Mouse (Mus musculus) liver, adult 2 months (tissue): Measurements from ENCODE around the gene Ptprg. TPM values are rescaled to one million over a fixed set of nuclear protein-coding genes. Genes with fewer than 3 reads are reported as not detected.

Source experiments
- DNase-seq: peaks from one replicate; pipeline ENCODE4 v3.0.0-alpha.2; 2011; ENCODE audit warnings: low read depth, low spot score; ENCODE audit errors: extremely low read depth
- H3K27ac ChIP-seq: fragments of 200-500 bp; replicated peaks from 2 replicates; pipeline ENCODE4 v1.5.1; 2012; ENCODE audit warnings: low read depth, mild to moderate bottlenecking, control low read depth, inconsistent platforms, low read length; ENCODE audit not compliant: insufficient read depth
- H3K27me3 ChIP-seq: fragments of 200-500 bp; 2 replicates; pipeline ENCODE4 v1.6.1; 2012; ENCODE audit warnings: mild to moderate bottlenecking, moderate library complexity, low read length, inconsistent platforms; ENCODE audit not compliant: control insufficient read depth, insufficient read depth
- H3K36me3 ChIP-seq: fragments of 200-500 bp; 2 replicates; pipeline ENCODE4 v1.6.1; 2012; ENCODE audit warnings: low read length, inconsistent platforms; ENCODE audit not compliant: control insufficient read depth, insufficient read depth
- H3K4me1 ChIP-seq: fragments of 200-500 bp; 2 replicates; pipeline ENCODE4 v1.6.1; 2011; ENCODE audit warnings: low read length; ENCODE audit not compliant: control insufficient read depth, insufficient read depth
- H3K4me3 ChIP-seq: fragments of 200-500 bp; 2 replicates; pipeline ENCODE4 v1.5.1; 2011; ENCODE audit warnings: low read depth, mild to moderate bottlenecking, control low read depth, low read length, moderate library complexity; ENCODE audit not compliant: insufficient read depth
- H3K79me2 ChIP-seq: fragments of 200-500 bp; 2 replicates; pipeline ENCODE4 v1.6.1; 2012; ENCODE audit warnings: inconsistent platforms, mild to moderate bottlenecking, low read length, moderate library complexity; ENCODE audit not compliant: control insufficient read depth, insufficient read depth
- H3K9ac ChIP-seq: fragments of 200-500 bp; 2 replicates; pipeline ENCODE4 v1.6.1; 2012; ENCODE audit warnings: low read depth, mild to moderate bottlenecking, control low read depth, inconsistent platforms, low read length
- CTCF ChIP-seq: fragments of 200-500 bp; IDR thresholded peaks from 2 replicates; pipeline ENCODE4 v1.5.1; 2011; ENCODE audit warnings: low read depth, low read length, control low read depth
- POLR2A ChIP-seq: fragments of 200-500 bp; IDR thresholded peaks from 2 replicates; pipeline ENCODE4 v1.6.1; 2011; ENCODE audit warnings: low read length, control low read depth; ENCODE audit not compliant: insufficient read depth; ENCODE audit errors: extremely low read depth
- WGBS: fragments of 180-500 bp; shearing (Covaris S2); methylation state at CpG from one replicate; pipeline ENCODE4 v1.1.7; 2018; 5-methylcytosine and 5-hydroxymethylcytosine counted together
- polyA plus RNA-seq: library from polyadenylated mRNA; depleted of rRNA; stranded (reverse); fragments of >200 nt; gene quantifications from 2 replicates; pipeline ENCODE4 v1.2.3, GENCODE M21; 2012
- total RNA-seq: library from RNA; depleted of rRNA; stranded (reverse); fragments of >200 nt; gene quantifications from 2 replicates; pipeline ENCODE4 v1.2.3, GENCODE M21; 2014

Ptprg gene
- total and polyA plus RNA-seq, 2 experiments: 17.4 to 19.9 TPM

DNA sequence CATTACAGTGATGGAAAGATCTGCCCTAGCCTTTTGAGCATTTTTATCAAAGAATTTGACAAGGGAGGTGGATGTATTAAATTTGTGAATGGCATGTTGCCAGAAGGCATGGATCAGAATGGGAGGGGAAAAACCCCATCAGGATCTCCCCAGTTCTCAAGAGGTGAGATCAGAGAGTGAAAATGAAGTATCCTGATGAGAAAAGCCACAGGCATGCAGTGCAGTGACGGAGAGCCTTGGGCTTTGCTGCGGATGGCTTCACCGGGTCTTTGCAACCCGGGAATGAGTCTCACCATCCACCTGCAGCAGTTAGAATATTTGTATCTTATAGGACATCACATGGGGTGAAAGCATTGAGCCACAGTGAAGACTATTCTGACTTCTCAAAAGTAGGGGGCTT lies 385.6 kb downstream of the Ptprg start:
- 96% methylated on average over 4 of the region's 4 CpGs for WGBS
- H3K27ac ChIP-seq: no peak overlapping the region
- peaks cover 4% of the 10 kb centered on the region; the same call in 1 of the 2 replicates for H3K79me2 ChIP-seq
- H3K4me1 ChIP-seq: no peaks in the 10 kb centered on the region
- no peaks in the 10 kb centered on the region for H3K36me3 ChIP-seq
- TF ChIP-seq CTCF: no peak
- TF ChIP-seq POLR2A: no peak
- no peak overlapping the region for H3K9ac ChIP-seq
- no peaks in the 10 kb centered on the region for H3K27me3 ChIP-seq
- DNase-seq: no peak
- no peak overlapping the region for H3K4me3 ChIP-seq

DNA sequence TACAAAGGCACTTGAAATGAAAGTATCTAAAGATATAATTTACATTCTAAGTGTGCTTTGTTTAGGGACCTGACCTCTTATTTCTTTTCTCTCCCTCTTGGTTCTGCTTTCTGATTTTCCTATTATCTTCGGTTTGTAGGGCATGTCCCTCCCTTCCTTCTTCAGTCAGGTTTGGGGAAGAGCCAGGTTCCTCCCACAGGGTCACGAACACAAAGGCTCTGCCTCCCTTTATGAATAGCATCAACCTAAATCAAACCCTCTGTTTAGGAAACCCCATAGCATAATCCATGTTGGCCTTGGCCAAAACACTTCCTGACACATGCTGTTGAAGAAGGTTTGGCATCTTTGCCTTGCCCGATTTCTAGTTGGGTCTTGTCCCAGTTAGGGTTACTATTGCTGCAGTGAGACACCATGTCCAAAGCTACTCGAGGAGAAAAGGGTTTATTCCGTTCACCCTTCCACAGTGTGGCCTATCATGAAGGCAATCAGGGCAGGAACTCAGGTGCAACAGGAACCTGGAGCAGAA lies 388.7 kb downstream of the Ptprg start:
- WGBS: 77% methylated on average over 5 of the region's 5 CpGs
- no peaks in the 10 kb centered on the region for H3K27me3 ChIP-seq
- no peaks in the 10 kb centered on the region for H3K36me3 ChIP-seq
- no peaks in the 10 kb centered on the region for H3K4me1 ChIP-seq
- H3K9ac ChIP-seq: no peak overlapping the region
- TF ChIP-seq POLR2A (no peak), CTCF (no peak)
- no peak for DNase-seq
- H3K27ac ChIP-seq: no peak overlapping the region
- no peak overlapping the region for H3K4me3 ChIP-seq
- H3K79me2 ChIP-seq: peaks cover 4% of the 10 kb centered on the region; the same call in 1 of the 2 replicates

DNA sequence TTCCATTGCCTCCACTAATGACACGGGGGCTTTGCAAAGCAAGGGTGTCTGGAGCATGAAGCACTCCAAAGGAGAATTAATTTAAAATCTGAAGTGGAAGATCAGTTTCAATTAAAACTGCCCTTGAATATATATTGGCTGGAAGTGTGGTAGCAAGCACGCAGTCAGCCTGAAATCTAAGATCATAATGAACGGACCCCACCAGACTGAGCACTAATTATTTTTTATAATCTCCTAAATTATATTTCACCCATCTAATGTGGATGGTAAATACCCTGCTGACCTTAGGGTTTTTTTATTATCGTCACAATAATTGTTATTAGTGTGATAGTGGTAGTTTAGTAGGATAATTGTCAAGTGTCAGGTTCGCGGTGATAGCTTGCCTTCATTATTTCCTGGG lies 397.0 kb downstream of the Ptprg start:
- no peak overlapping the region for H3K27ac ChIP-seq
- H3K4me3 ChIP-seq: no peak overlapping the region
- H3K36me3 ChIP-seq: no peaks in the 10 kb centered on the region; the same call in 1 of the 2 replicates
- H3K27me3 ChIP-seq: no peaks in the 10 kb centered on the region
- no peaks in the 10 kb centered on the region; the same call in 1 of the 2 replicates for H3K79me2 ChIP-seq
- H3K9ac ChIP-seq: no peak overlapping the region
- DNase-seq: no peak
- H3K4me1 ChIP-seq: no peaks in the 10 kb centered on the region
- no peak for TF ChIP-seq CTCF
- no peak for TF ChIP-seq POLR2A
- 96% methylated on average over 6 of the region's 6 CpGs for WGBS

DNA sequence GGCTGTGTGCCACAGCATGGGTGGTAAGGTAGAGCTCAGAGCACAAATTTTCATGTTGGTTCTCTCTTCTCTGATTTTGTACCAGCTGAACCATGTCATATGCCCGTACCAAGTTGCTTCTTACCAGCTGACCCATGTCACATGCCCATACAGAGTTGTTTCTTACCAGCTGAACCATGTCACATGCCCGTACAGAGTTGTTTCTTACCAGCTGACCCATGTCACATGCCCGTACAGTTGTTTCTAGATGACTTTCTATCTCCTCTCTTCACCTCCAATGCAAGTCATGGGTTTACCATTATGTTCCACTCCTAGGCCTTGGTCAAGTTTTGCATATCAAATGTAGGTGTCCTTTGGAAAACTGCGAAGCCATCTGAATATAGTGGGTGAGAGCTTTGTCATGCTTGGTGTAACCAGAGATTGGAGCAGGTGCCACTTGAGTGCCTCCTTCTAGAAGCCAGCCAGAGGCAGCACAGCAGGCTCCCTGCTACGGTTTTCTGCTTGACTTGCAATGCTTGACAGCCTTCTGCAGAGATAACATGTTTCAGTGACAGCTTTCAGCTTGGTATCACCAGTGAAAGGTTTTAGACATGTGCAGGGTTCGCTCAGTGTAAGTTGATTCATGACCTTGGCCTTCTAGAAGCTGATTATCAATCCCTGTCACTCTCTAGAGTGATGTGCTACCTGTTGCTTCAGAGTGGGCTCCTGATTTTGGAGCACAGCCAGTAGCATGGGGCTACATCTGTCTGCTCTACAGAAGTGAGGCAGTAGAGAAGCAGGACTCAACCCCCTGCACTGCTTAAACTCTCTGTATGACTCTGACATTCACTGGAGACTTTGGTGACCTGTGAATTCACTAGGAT lies 401.9 kb downstream of the Ptprg start:
- Histone ChIP-seq H3K9ac (no peak overlapping the region), H3K79me2 (no peaks in the 10 kb centered on the region; the same call in 1 of the 2 replicates), H3K4me3 (no peak overlapping the region), H3K27ac (no peak overlapping the region), H3K27me3 (no peaks in the 10 kb centered on the region), H3K36me3 (no peaks in the 10 kb centered on the region; the same call in 1 of the 2 replicates), H3K4me1 (no peaks in the 10 kb centered on the region)
- TF ChIP-seq CTCF (no peak), POLR2A (no peak)
- DNase-seq: no peak
- 88% methylated on average over 6 of the region's 6 CpGs for WGBS

GRCm38 (mm10) chr14:11960269-11961121 lies 407.2 kb downstream of the Ptprg start:
- Histone ChIP-seq H3K36me3 (no peaks in the 10 kb centered on the region), H3K27me3 (no peaks in the 10 kb centered on the region), H3K4me1 (no peaks in the 10 kb centered on the region), H3K4me3 (no peak overlapping the region), H3K79me2 (no peaks in the 10 kb centered on the region; the same call in 1 of the 2 replicates), H3K27ac (no peak overlapping the region), H3K9ac (no peak overlapping the region)
- WGBS: 88% methylated on average over 15 of the region's 15 CpGs
- TF ChIP-seq POLR2A (no peak), CTCF (no peak)
- peak; percentile 34 for DNase-seq
